Mouse (Mus musculus) heart, postnatal 0 days (tissue): ENCODE data around the gene Aspdh.

Experiments used
- CTCF ChIP-seq: IDR thresholded peaks from 2 replicates; pipeline ENCODE4 v1.5.1; 2016; ENCODE audit warnings: antibody characterized with exemption, control low read depth, low read depth
- EP300 ChIP-seq: IDR thresholded peaks from 2 replicates; pipeline ENCODE4 v1.6.1; 2016; ENCODE audit warnings: antibody characterized with exemption, low read depth

DNA sequence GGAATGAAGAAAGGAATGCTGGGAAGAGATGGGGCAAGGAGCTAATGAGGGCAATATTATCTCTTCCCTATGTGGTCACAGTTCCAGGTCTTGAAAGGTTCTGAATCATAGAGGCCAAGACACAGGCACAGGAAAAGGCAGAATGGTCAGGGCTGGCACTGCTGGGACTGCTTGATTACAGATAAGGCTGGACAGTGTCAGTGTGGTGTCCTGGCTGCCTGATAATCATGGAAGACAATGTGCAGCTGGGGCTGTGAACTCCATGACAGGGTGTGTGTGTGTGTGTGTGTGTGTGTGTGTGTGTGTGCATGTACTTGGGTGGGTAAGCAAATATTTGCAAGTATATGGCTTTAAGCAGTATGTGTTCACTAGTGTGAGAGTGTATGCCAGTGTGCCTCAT is 42.3 kb downstream of the Aspdh start:
- TF ChIP-seq CTCF (no peak), EP300 (no peak)
